Mouse (Mus musculus): Measurements from ENCODE around the gene Rfwd3. TPM values are rescaled to one million over a fixed set of nuclear protein-coding genes. Genes with fewer than 3 reads are reported as not detected.
A peak's percentile ranks its signal among the peaks of the same experiment; 100 is the strongest.

Rfwd3 gene
- total RNA-seq (2012; rRNA removed): 53.1 and 63.2 TPM in 2 replicates
- total RNA-seq (2014; rRNA removed): 63.6 and 68.3 TPM in 2 replicates
- polyA plus RNA-seq (2012; ENCODE audit: insufficient read length, low read depth): 56.7 and 64.5 TPM in 2 replicates

DNA sequence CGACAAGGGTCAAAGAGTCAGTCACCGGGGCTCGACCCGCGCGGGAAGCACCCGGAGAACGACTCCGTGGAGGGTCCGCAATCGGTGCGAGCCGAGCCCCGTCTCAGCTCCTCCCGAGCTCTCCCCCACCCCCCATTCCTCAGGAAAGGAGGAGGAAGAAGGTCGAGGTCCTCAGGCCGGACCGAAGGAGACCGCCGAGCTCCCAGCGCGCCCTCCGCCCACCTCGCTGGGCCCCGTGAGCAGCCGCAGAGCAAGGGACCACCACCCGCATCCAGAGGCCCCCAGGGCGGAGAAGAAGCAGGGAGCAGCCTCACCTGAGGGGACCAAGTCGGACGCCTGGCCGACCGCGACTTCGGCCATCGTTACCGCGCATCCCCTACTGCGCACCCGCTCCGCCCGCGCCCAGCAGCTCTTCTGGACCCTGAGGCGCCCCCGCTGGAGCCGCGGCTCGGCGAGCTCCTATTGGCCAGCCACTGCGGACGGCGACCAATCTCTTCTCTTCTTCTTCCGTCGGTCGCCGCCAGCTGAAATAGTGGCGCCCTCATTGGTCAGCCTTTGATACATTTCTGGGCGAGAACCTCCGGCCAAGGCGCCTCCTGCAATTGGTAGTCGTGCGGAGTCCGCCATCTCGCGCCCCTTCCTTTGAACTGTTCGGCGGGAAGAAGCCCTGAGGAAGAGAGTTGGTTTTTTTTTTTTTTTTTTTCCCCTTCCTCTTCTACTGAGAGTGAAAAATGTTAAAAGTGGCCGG, at the start of gene Rfwd3:
Gene Rfwd3 (minus strand): TSS at position 402 of the 748 bp plus-strand sequence.
- H3K4me2 ChIP-seq (ENCODE audit: insufficient read depth, low read depth, poor library complexity, severe bottlenecking): peak within 1 kb of the TSS; percentile 59
- H3K27ac ChIP-seq (ENCODE audit: insufficient read depth, low read depth): peak within 1 kb of the TSS; percentile 85
- dilution Hi-C loops (cut with MboI; ENCODE audit: extremely low pct_ligation_motif_present, extremely low pct_unique_long_range_greater_than_20kb, low sequenced_read_pairs) (no loop called here), in situ Hi-C loops (cut with MboI; ENCODE audit: low pct_ligation_motif_present, low pct_unique_long_range_greater_than_20kb, low sequenced_read_pairs) (loop anchor here (25.0 kb wide), 1 partner anchor 463 kb away; the partner anchor contains the start of genes Cog4 and Sf3b3)
- peak within 1 kb of the TSS; percentile 63 to 93 (median 93) for H3K4me3 ChIP-seq (replicated peaks in 1 of 3; ENCODE audit: low read depth in 2 of 3, low read length in 2 of 3, poor library complexity in 1 of 3)
- H3K4me1 ChIP-seq (ENCODE audit: control insufficient read depth in 1 of 2, insufficient read depth in 2 of 2): peaks cover 4 to 18% of the 10 kb centered on the region in 2 experiments; a peak in 3 of 4 replicates
- peaks cover 16 to 18% of the 10 kb centered on the region in 2 experiments for H3K36me3 ChIP-seq (replicated peaks in 1 of 2; ENCODE audit: control insufficient read depth in 1 of 2, insufficient read depth in 1 of 2, low read length in 1 of 2)
- peak; percentile 98 for DNase-seq (ENCODE audit: extremely low read depth)
- no peak for TF ChIP-seq MAFK (IDR thresholded peaks at IDR 0.05; ENCODE audit: insufficient replicate concordance, low read length)
- no peak for TF ChIP-seq MYC (IDR thresholded peaks at IDR 0.05; ENCODE audit: low read depth, low read length)
- no peak for TF ChIP-seq BHLHE40 (IDR thresholded peaks at IDR 0.05; ENCODE audit: low read depth, low read length)
- TF ChIP-seq KAT2A (IDR thresholded peaks at IDR 0.05; ENCODE audit: insufficient replicate concordance, low read length): peak; percentile 74; the same call in 1 of the 2 replicates
- TF ChIP-seq ZMIZ1 (IDR thresholded peaks at IDR 0.05; ENCODE audit: low read depth, low read length): peak; percentile 96
- 0 out of 2 replicates have a peak, but pooled peaks have one; percentile 29 for TF ChIP-seq MAZ (IDR thresholded peaks at IDR 0.05; ENCODE audit: low read depth, low read length)
- no peak for TF ChIP-seq PAX5 (IDR thresholded peaks at IDR 0.05; ENCODE audit: low read length)
- 0 out of 2 replicates have a peak, but pooled peaks have one; percentile 21 for TF ChIP-seq EP300 (IDR thresholded peaks at IDR 0.05; ENCODE audit: low read length)
- no peak for TF ChIP-seq MEF2A (IDR thresholded peaks at IDR 0.05; ENCODE audit: borderline replicate concordance, low read depth, low read length)
- TF ChIP-seq POLR2A (IDR thresholded peaks at IDR 0.05; ENCODE audit: low read depth, low read length): peak; percentile 91
- TF ChIP-seq NRF1 (IDR thresholded peaks at IDR 0.05; ENCODE audit: low read depth, low read length): peak; percentile 88
- TF ChIP-seq RAD21 (IDR thresholded peaks at IDR 0.05; ENCODE audit: low read depth, low read length): no peak; the same call in 1 of the 2 replicates
- no peak for TF ChIP-seq CHD1 (IDR thresholded peaks at IDR 0.05; ENCODE audit: low read depth, low read length)
- no peak for TF ChIP-seq JUN (IDR thresholded peaks at IDR 0.05; ENCODE audit: insufficient read depth, low read depth, low read length)
- TF ChIP-seq NELFE (IDR thresholded peaks at IDR 0.05; ENCODE audit: low read depth, low read length): peak; percentile 90
- TF ChIP-seq MAX (IDR thresholded peaks at IDR 0.05; ENCODE audit: low read length): peak; percentile 55; the same call in 1 of the 2 replicates
- TF ChIP-seq TCF12 (IDR thresholded peaks at IDR 0.05; ENCODE audit: low read depth, low read length): peak; percentile 74; the same call in 1 of the 2 replicates
- TF ChIP-seq USF1 (IDR thresholded peaks at IDR 0.05; ENCODE audit: low read depth, low read length): no peak
- TF ChIP-seq MXI1 (IDR thresholded peaks at IDR 0.05; ENCODE audit: low read depth, low read length): peak; percentile 54; the same call in 1 of the 2 replicates
- peak; percentile 71; the same call in 1 of the 2 replicates for TF ChIP-seq POLR2AphosphoS2 (IDR thresholded peaks at IDR 0.05; ENCODE audit: low read depth, low read length)
- TF ChIP-seq ETS1 (conservative IDR thresholded peaks at IDR 0.05; ENCODE audit: low read depth, low read length): no peak
- peak; percentile 56; the same call in 1 of the 2 replicates for TF ChIP-seq TBP (conservative IDR thresholded peaks at IDR 0.05; ENCODE audit: low read depth, low read length)
- peak; percentile 97 for TF ChIP-seq E2F4 (IDR thresholded peaks at IDR 0.05; ENCODE audit: insufficient replicate concordance, low read depth, low read length)
- TF ChIP-seq USF2 (conservative IDR thresholded peaks at IDR 0.05; ENCODE audit: low read depth, low read length): no peak
- TF ChIP-seq ELF1 (IDR thresholded peaks at IDR 0.05; ENCODE audit: low read depth, low read length): peak; percentile 65
- 0 out of 2 replicates have a peak, but pooled peaks have one; percentile 2 for TF ChIP-seq IRF4 (IDR thresholded peaks at IDR 0.05; ENCODE audit: low read depth, low read length)
- TF ChIP-seq JUND (conservative IDR thresholded peaks at IDR 0.05; ENCODE audit: low read depth, low read length): no peak
- TF ChIP-seq HCFC1 (IDR thresholded peaks at IDR 0.05; ENCODE audit: low read depth, low read length): peak; percentile 79
- peak; percentile 35 for TF ChIP-seq SIN3A (IDR thresholded peaks at IDR 0.05; ENCODE audit: low read length)
- peak; percentile 96 for TF ChIP-seq ZNF384 (IDR thresholded peaks at IDR 0.05; ENCODE audit: low read depth, low read length)
- peak in 1 of 2 experiments; percentile 6; a peak in 1 of 4 replicates for TF ChIP-seq CTCF (conservative IDR thresholded peaks at IDR 0.05 in 1 of 2, IDR thresholded peaks at IDR 0.05 in 1 of 2; ENCODE audit: low read depth in 2 of 2, low read length in 2 of 2)
- TF ChIP-seq CHD2 (IDR thresholded peaks at IDR 0.05; ENCODE audit: low read length): peak; percentile 92
- peak; percentile 22; the same call in 1 of the 2 replicates for TF ChIP-seq UBTF (IDR thresholded peaks at IDR 0.05; ENCODE audit: low read depth, low read length)
- TF ChIP-seq ZKSCAN1 (IDR thresholded peaks at IDR 0.05; ENCODE audit: borderline replicate concordance, low read depth, low read length): no peak
- no peak for TF ChIP-seq RCOR1 (conservative IDR thresholded peaks at IDR 0.05; ENCODE audit: low read depth, low read length)
- peak within 1 kb of the TSS; percentile 95 for H3K9ac ChIP-seq (ENCODE audit: insufficient read depth, low read depth)
- H3K27me3 ChIP-seq (replicated peaks): no peaks in the 10 kb centered on the region
- peaks cover 43% of the 10 kb centered on the region for H3K79me2 ChIP-seq (replicated peaks; ENCODE audit: control insufficient read depth, extremely low read depth, insufficient read depth, poor library complexity, severe bottlenecking)
- no peaks in the 10 kb centered on the region for H3K9me3 ChIP-seq (replicated peaks; ENCODE audit: low read length)
